51 mouse cellular contexts compared by ENCODE assay signal in genomic region chr2:144032664-144033063, GRCm38 (mm10). TPM values are rescaled to one million over a fixed set of nuclear protein-coding genes. Genes with fewer than 3 reads are reported as not detected.
"Had no signal": no experiment of that assay in that cellular context is flagged by ENCODE, and none has a peak within 500 bp of the region (broad histone marks: within the 10 kb centered on the region; RNA-seq: fewer than 3 reads in every experiment).

Gene Banf2 (plus strand): TSS chr2:144033059.

- H3K4me3 ChIP-seq: heart, embryonic 10.5 days; heart, embryonic 12.5 days; heart, embryonic 13.5 days; heart, embryonic 15.5 days; hindbrain, embryonic 10.5 days; hindbrain, embryonic 12.5 days; hindbrain, embryonic 13.5 days; hindbrain, embryonic 15.5 days; intestine, embryonic 15.5 days; kidney, embryonic 15.5 days; layer of hippocampus, adult 2 months; left cerebral cortex, adult 2 months had no signal

- H3K9ac ChIP-seq: heart, embryonic 12.5 days; heart, embryonic 13.5 days; heart, embryonic 15.5 days; hindbrain, embryonic 12.5 days; hindbrain, embryonic 13.5 days; hindbrain, embryonic 14.5 days; hindbrain, embryonic 15.5 days; intestine, embryonic 15.5 days; kidney, embryonic 15.5 days had no signal

- H3K9me3 ChIP-seq: heart, embryonic 10.5 days; heart, embryonic 12.5 days; heart, embryonic 13.5 days; heart, embryonic 15.5 days; hindbrain, embryonic 10.5 days; hindbrain, embryonic 12.5 days; hindbrain, embryonic 13.5 days; hindbrain, embryonic 15.5 days; intestine, embryonic 15.5 days; kidney, embryonic 15.5 days had no signal

- H3K36me3 ChIP-seq: heart, embryonic 10.5 days; heart, embryonic 12.5 days; heart, embryonic 13.5 days; heart, embryonic 15.5 days; hindbrain, embryonic 10.5 days; hindbrain, embryonic 12.5 days; hindbrain, embryonic 13.5 days; hindbrain, embryonic 15.5 days; intestine, embryonic 15.5 days; kidney, embryonic 15.5 days had no signal

- H3K27ac ChIP-seq: heart, embryonic 10.5 days; heart, embryonic 13.5 days; heart, embryonic 15.5 days; hindbrain, embryonic 10.5 days; hindbrain, embryonic 12.5 days; hindbrain, embryonic 13.5 days; hindbrain, embryonic 14.5 days; hindbrain, embryonic 15.5 days; hindbrain, postnatal 0 days; intestine, embryonic 15.5 days; kidney, embryonic 15.5 days; kidney, postnatal 0 days; layer of hippocampus, adult 2 months; left cerebral cortex, adult 2 months had no signal

- DNase-seq: heart, postnatal 10 days; heart, postnatal 14 days; heart, postnatal 36 days; kidney, adult 11 months; kidney, adult 18-20 months; kidney, adult 2 months; kidney, adult 8-10 months; kidney, adult 9 months; kidney, postnatal 10 days; kidney, postnatal 14 days; kidney, postnatal 25 days; kidney, postnatal 36 days; kidney, postnatal 4 days; layer of hippocampus, adult 9-11 months; layer of hippocampus, postnatal 36 days had no signal

- H3K27me3 ChIP-seq: heart, embryonic 12.5 days; heart, embryonic 13.5 days; heart, embryonic 15.5 days; hindbrain, embryonic 12.5 days; hindbrain, embryonic 13.5 days; hindbrain, embryonic 15.5 days; intestine, embryonic 15.5 days; kidney, embryonic 15.5 days had no signal

- ATAC-seq: hindbrain, embryonic 16.5 days; hindbrain, postnatal 0 days; inflammation-experienced regulatory T-cells, adult 6 months; intestine, embryonic 15.5 days; intestine, embryonic 16.5 days; intestine, postnatal 0 days had no signal

- H3K4me1 ChIP-seq: heart, embryonic 10.5 days; heart, embryonic 12.5 days; heart, embryonic 13.5 days; heart, embryonic 15.5 days; hindbrain, embryonic 10.5 days; hindbrain, embryonic 12.5 days; hindbrain, embryonic 13.5 days; hindbrain, embryonic 15.5 days; intestine, embryonic 15.5 days; kidney, embryonic 15.5 days had no signal

- H3K4me2 ChIP-seq: heart, embryonic 11.5 days; heart, embryonic 12.5 days; heart, embryonic 13.5 days; heart, embryonic 15.5 days; hindbrain, embryonic 12.5 days; hindbrain, embryonic 13.5 days; hindbrain, embryonic 14.5 days; hindbrain, embryonic 15.5 days; intestine, embryonic 15.5 days; kidney, embryonic 15.5 days had no signal

RNA-seq across cellular contexts. Expression of gene Banf2, which starts in this region (rescaled TPM):
- total RNA-seq: heart, postnatal 10 days; heart, postnatal 14 days; heart, postnatal 25 days; heart, postnatal 36 days; hematopoietic stem cell, adult 5-6 weeks; hindbrain, postnatal 0 days; layer of hippocampus, adult 18-20 months; layer of hippocampus, adult 2 months; layer of hippocampus, adult 8-10 months; layer of hippocampus, postnatal 10 days; layer of hippocampus, postnatal 14 days; layer of hippocampus, postnatal 25 days; layer of hippocampus, postnatal 36 days; left cerebral cortex, adult 18-20 months; left cerebral cortex, adult 2 months had no signal
- polyA plus RNA-seq: heart, embryonic 10.5 days; heart, embryonic 11.5 days; heart, embryonic 12.5 days; heart, embryonic 13.5 days; heart, embryonic 14.5 days; heart, embryonic 15.5 days; heart, embryonic 16.5 days; heart, postnatal 0 days; hindbrain, embryonic 10.5 days; hindbrain, embryonic 11.5 days; hindbrain, embryonic 12.5 days; hindbrain, embryonic 13.5 days; hindbrain, embryonic 14.5 days; hindbrain, embryonic 15.5 days; hindbrain, embryonic 16.5 days; hindbrain, postnatal 0 days; inflammation-experienced regulatory T-cells, adult 6 months; intestine, embryonic 14.5 days; intestine, embryonic 16.5 days; intestine, postnatal 0 days; kidney, adult 2 months; kidney, embryonic 14.5 days; kidney, embryonic 15.5 days; kidney, embryonic 16.5 days; kidney, postnatal 0 days; large intestine, adult 2 months had no signal
